Mouse (Mus musculus): ENCODE data around the gene Emc10.
A peak's percentile ranks its signal among the peaks of the same experiment; 100 is the strongest.

The Emc10 gene

GRCm38 (mm10) chr7:44485572-44486195 lies 10.6 kb downstream of the Emc10 start:
- DNase-seq (ENCODE audit: low read depth, low spot score): no peak

DNA sequence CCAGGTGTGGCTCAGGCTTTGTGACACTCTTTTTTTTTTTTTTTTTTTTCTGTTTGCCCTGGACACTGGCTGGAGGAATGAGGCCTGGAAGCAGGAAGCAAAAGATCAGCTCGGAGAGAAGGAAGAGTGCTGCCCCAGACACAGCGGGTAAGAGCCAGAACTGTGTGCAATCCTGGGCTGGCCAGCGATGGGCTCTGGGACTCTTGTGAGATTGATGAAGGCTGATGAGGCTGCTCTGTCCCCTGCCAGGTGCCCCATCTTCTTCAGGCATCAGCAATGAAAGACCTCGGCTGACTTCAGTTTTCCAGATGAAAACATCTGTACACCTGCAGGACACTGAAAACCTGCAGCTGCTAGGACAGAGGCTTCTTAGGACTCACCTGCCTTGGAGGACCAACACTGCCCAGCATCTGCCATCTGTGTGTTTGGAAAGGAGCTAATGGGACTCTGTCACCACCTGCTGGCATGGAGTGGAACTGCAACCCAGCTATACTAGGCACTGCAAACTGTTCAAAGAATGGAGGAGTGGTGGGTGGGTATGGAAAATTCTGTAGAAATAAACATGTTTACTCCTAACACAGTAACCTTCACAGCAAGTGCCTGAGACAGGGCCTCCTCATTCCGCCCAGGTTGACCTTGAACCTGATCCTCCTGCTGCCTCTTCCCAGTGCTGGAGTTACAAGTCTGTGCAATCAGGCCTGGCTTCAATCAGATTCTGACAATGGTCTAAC lies 11.3 kb downstream of the Emc10 start:
- DNase-seq (ENCODE audit: low read depth, low spot score): peak; percentile 91

DNA sequence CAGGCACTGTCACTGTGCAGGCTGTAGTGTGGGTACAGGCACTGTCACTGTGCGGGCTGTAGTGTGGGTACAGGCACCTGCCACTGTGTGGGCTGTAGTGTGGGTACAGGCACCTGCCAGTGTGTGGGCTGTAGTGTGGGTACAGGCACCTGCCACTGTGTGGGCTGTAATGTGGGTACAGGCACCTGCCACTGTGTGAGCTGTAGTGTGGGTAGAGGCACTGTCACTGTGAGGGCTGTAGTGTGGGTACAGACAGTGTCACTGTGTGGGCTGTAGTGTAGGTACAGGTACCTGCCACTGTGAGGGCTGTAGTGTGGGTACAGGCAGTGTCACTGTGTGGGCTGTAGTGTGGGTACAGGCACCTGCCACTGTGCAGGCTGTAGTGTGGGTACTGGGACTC lies 12.2 kb downstream of the Emc10 start:
- DNase-seq (ENCODE audit: low read depth, low spot score): no peak

DNA sequence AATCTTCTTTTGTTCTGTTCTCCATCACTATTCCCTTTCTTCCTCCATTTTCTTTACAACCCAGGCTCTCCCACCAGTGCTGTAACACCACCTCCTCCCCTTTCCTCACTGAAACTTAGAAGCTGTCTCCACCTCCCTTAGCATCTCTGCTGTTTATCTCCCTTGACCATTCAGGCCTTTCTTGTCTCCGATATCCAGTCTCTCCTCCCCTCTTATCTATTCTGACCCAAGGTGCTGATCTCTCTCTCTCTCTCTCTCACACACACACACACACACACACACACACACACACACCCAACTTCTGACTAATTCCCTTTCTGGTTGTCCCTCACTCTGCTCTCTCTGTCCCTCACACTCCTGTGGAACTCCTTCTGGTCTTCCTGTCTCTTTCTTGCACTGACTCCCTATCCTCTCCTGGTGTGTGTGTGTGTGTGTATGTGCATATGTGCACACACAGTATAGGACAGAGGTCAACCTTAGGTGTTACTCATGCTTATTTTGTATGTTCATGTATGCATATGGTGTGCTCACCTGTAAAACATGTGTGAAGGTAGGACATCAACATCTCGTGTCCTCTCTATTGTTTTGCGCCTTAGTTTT lies 13.4 kb downstream of the Emc10 start:
- no peak for DNase-seq (ENCODE audit: low read depth, low spot score)

- DNase-seq (ENCODE audit: low read depth, low spot score): no peak
These were observed 21.2 kb downstream of the Emc10 start for GRCm38 (mm10) chr7:44475046-44475614.

GRCm38 (mm10) chr7:44474419-44474818 lies 21.9 kb downstream of the Emc10 start:
- DNase-seq (ENCODE audit: low read depth, low spot score): no peak

- no peak for DNase-seq (ENCODE audit: low read depth, low spot score)
These were observed 23.2 kb downstream of the Emc10 start for GRCm38 (mm10) chr7:44472961-44473646.

DNA sequence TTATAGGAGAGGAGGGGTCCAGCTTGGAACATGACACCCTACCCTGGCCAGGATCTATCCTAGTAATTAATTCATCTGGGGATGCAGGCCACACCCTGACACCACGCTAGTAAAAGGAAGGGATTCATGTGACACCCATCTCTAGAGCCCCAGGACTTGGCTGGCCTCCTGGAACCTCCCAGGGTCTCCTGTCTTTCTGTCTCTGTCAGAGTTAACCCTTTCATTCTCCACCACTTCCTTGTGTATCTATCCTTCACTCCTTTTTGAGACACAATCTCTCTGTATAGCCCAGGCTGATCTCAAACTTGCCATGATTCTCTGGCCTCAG lies 23.8 kb downstream of the Emc10 start:
- DNase-seq (ENCODE audit: low read depth, low spot score): no peak

- no peak for DNase-seq (ENCODE audit: low read depth, low spot score)
These were observed 24.3 kb downstream of the Emc10 start for GRCm38 (mm10) chr7:44471880-44472557.

DNA sequence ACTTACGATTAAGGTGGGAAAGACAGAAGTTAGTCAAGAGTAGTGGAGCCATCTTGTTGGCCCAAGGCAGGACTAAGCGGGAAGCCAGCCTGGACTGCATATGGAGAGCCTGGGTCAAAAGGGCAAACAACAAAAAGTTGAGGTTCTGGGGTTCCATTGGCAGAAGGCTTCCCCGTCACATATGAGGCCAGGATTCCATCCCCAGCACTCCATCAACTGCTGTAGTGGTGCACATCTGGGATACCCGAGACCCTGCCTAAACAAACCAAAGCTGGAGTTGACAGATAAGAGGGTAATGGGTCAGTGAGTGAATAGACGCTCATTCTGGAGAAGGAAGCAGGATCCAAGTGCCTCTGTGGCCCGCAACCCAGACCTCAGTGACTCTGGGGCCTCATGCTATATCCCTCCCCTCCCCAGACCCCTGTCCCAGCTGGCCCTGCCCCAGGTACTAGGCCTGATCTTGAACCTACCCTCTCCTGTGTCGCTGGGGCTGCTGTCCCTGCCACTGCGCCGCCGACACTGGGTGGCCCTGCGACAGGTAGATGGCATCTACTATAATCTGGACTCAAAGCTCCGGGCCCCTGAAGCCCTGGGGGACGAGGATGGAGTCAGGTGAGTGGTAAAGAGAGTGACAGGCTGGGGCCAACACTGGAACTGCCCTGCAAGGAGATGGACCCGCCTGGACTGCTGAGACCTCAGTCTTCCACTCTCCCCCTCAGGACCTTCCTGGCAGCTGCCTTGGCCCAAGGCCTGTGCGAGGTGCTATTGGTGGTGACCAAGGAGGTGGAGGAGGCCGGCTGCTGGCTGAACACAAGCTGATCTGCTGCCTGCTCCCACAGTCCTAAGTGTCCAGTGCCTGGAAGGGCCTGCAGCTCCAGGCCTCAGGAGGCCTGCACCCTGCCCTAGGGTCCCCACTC lies 25.4 kb downstream of the Emc10 start:
- no peak for DNase-seq (ENCODE audit: low read depth, low spot score)

GRCm38 (mm10) chr7:44469677-44470675 lies 26.4 kb downstream of the Emc10 start:
- no peak for DNase-seq (ENCODE audit: low read depth, low spot score)

DNA sequence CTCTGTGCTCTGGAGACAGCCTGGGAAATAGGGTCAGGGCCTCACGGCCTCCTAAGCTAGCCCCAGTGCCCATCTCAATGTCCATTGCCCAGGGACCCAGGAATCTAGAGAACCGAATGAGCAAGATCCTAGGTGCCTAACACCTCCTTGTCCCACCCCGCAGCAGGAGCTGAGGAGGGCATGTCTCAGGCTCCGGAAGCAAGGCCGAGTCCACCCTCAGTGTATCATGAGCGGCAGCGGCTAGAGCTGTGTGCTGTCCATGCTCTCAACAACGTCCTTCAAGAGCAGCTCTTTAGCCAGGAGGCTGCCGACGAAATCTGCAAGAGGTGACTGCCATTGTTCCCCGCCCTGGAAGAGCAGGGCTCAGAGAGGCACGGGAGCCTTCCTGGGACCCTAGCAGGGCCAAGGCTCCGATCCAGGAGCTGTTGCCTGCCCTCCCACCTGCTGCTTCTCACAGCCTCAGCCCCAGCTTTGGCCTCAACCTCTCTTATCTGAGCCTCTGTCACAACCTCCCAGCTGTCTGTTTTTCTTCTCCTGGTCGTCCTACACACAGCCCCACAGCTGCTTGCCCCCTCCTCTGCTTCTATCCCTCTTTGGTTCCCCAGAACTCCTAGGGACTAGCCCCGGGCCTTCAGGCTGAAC lies 27.6 kb downstream of the Emc10 start:
- DNase-seq (ENCODE audit: low read depth, low spot score): no peak

DNA sequence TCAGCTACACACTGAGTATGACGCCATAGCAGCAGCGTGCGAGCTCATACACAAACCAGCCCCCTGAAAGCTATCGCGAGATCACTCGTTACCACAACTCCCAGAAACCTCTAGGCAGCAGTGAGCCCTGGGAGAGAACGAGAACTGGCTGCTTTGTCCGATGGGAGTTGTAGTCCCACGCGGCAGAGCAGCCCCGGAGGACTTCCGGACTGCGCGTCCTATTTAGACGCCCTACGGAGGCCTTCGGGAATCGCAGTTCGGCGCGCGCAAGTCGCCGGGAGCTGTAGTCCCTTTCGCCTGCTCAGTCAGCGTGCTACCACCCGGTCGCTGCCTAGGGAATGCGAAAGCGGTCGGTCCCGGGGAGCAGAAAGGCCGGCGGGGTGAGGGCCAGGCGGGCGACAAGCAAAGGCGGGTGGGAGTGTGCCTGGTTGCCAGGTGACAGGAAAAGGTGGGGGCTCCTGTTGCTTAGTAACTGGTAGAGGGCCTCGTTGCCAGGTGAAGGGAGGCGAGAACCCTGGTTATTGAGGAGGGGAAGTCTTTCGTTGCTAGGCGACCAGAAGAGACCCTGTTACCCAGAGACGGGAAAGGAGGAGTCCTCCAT lies 28.4 kb downstream of the Emc10 start, which contains the start of gene Josd2:
Josd2 (plus strand) TSS at position 170 of the 601 bp plus-strand sequence.
- peak; percentile 99 for DNase-seq (ENCODE audit: low read depth, low spot score)

- no peak for DNase-seq (ENCODE audit: low read depth, low spot score)
These were observed 29.4 kb downstream of the Emc10 start for GRCm38 (mm10) chr7:44466888-44467311.

DNA sequence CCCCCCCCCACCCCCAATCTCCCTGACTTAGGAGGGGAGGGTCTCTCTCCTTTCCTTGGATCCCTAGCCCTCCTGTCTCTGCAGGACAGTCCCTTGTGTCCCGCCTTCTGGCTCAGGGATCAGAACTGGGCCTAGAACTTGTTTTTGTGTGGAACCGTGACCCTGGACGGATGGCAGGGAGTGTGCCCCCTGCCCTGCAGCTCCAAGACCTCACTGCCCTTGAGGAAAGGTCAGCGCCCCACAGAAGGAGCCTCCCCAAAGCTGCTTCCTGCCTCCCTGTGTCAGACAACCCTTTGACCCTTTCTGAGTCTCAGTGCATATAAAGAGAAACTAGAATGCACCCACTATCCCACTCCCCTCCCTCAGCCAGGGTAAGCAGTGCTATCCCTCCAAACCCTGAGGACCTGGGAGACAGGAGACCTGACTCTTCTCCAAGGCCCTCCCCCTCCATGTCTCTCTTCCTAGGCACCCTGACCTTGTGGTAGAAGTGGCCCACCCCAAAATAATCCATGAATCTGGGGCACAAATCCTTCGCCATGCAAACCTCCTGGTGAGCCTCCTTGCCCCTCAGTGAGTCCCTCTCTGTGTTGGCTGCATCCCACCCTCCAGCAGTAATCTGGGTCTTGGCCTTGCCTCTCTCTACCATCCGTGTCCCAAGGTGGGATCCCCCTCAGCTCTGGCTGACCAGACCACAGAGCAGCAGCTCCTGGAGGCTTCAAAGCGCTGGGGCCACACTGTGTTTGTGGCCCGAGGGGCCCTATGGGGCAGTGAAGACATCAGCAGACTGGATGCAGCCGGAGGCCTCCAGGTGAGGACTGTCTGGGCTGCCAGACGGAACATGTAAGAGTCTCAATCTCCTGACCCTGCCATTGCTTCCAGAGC lies 30.1 kb downstream of the Emc10 start:
- no peak for DNase-seq (ENCODE audit: low read depth, low spot score)

DNA sequence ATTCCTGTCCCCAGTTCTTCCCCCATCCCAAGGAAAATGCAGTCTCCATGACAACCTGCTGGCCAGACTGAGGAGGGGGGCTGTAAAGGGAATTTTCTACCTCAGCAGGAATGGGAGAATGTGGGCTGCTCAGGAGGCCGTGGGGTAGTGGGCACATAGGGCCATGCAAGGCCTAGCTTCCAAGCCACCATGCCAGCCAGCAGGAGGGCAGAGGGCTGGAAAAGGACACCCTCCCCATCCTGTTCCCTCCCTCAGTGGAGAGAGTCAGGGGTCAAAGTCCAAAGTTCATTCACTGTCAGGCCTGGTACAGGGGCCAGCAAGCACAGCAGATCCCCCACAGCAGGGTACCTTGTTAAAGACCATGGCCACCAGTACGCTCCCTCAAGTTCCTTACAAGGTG lies 31.2 kb downstream of the Emc10 start, which contains the start of gene Aspdh:
Aspdh (plus strand) TSS at position 281 of the 400 bp plus-strand sequence.
- no peak for DNase-seq (ENCODE audit: low read depth, low spot score)

GRCm38 (mm10) chr7:44464511-44464910 lies 31.8 kb downstream of the Emc10 start:
- no peak for DNase-seq (ENCODE audit: low read depth, low spot score)
